Mouse (Mus musculus): ENCODE measurements at regions not wholly inside any gene's neighbourhood (a gene's known extent, or its start where the extent isn't known, plus 50 kb on each side); places are given as distances from the start of the nearest gene placed in this dataset.

GRCm38 (mm10) chr13:53913501-53913900 is 142.0 kb downstream of the Drd1 start:
- 0 out of 2 replicates have a peak, but pooled peaks cover 5% of the 10 kb centered on the region for H3K4me1 ChIP-seq (replicated peaks; ENCODE audit: control insufficient read depth, insufficient read depth, low read length)
- DNase-seq (ENCODE audit: low spot score) (no peak), ATAC-seq (replicated peaks; ENCODE audit: low FRiP score, low TSS enrichment, low read depth) (no peak)
- no peak overlapping the region for H3K27ac ChIP-seq (ENCODE audit: low read depth)
- no peaks in the 10 kb centered on the region for H3K36me3 ChIP-seq (ENCODE audit: control insufficient read depth, insufficient read depth, low read length)
- H3K4me3 ChIP-seq (ENCODE audit: low read depth, low read length): no peak overlapping the region
- H3K9ac ChIP-seq (ENCODE audit: low read length): no peak overlapping the region
- no peak overlapping the region for H3K4me2 ChIP-seq (ENCODE audit: low read length)
- 39% methylated on average over 10 of the region's 10 CpGs for WGBS
- H3K27me3 ChIP-seq (replicated peaks; ENCODE audit: control insufficient read depth, insufficient read depth, low read length): no peaks in the 10 kb centered on the region
- H3K9me3 ChIP-seq (ENCODE audit: control insufficient read depth, low read length): no peaks in the 10 kb centered on the region

- Histone ChIP-seq H3K27ac (ENCODE audit: low read depth) (no peak overlapping the region), H3K4me1 (replicated peaks; ENCODE audit: control insufficient read depth, insufficient read depth, low read length) (0 out of 2 replicates have a peak, but pooled peaks cover 5% of the 10 kb centered on the region), H3K9ac (ENCODE audit: low read length) (no peak overlapping the region), H3K9me3 (ENCODE audit: control insufficient read depth, low read length) (no peaks in the 10 kb centered on the region), H3K36me3 (ENCODE audit: control insufficient read depth, insufficient read depth, low read length) (no peaks in the 10 kb centered on the region), H3K27me3 (replicated peaks; ENCODE audit: control insufficient read depth, insufficient read depth, low read length) (no peaks in the 10 kb centered on the region), H3K4me3 (ENCODE audit: low read depth, low read length) (no peak overlapping the region), H3K4me2 (ENCODE audit: low read length) (no peak overlapping the region)
- ATAC-seq (replicated peaks; ENCODE audit: low FRiP score, low TSS enrichment, low read depth): no peak
- WGBS: 57% methylated on average over 3 of the region's 3 CpGs
- no peak for DNase-seq (ENCODE audit: low spot score)
Observed at GRCm38 (mm10) chr13:53911846-53912245, 143.7 kb downstream of the Drd1 start.

GRCm38 (mm10) chr13:53911261-53911660 is 144.2 kb downstream of the Drd1 start:
- 0 out of 2 replicates have a peak, but pooled peaks cover 5% of the 10 kb centered on the region for H3K4me1 ChIP-seq (replicated peaks; ENCODE audit: control insufficient read depth, insufficient read depth, low read length)
- DNase-seq (ENCODE audit: low spot score): no peak
- H3K27ac ChIP-seq (ENCODE audit: low read depth): no peak overlapping the region
- no peak overlapping the region for H3K4me2 ChIP-seq (ENCODE audit: low read length)
- H3K27me3 ChIP-seq (replicated peaks; ENCODE audit: control insufficient read depth, insufficient read depth, low read length): no peaks in the 10 kb centered on the region
- H3K9ac ChIP-seq (ENCODE audit: low read length): no peak overlapping the region
- H3K9me3 ChIP-seq (ENCODE audit: control insufficient read depth, low read length): no peaks in the 10 kb centered on the region
- 80% methylated on average over 8 of the region's 8 CpGs for WGBS
- H3K36me3 ChIP-seq (ENCODE audit: control insufficient read depth, insufficient read depth, low read length): no peaks in the 10 kb centered on the region
- H3K4me3 ChIP-seq (ENCODE audit: low read depth, low read length): no peak overlapping the region
- no peak for ATAC-seq (replicated peaks; ENCODE audit: low FRiP score, low TSS enrichment, low read depth)

- no peak for ATAC-seq (replicated peaks; ENCODE audit: low FRiP score, low TSS enrichment, low read depth)
- 0 out of 2 replicates have a peak, but pooled peaks cover 5% of the 10 kb centered on the region for H3K4me1 ChIP-seq (replicated peaks; ENCODE audit: control insufficient read depth, insufficient read depth, low read length)
- WGBS: 81% methylated on average over 4 of the region's 4 CpGs
- H3K9ac ChIP-seq (ENCODE audit: low read length): no peak overlapping the region
- no peak for DNase-seq (ENCODE audit: low spot score)
- no peak overlapping the region for H3K4me2 ChIP-seq (ENCODE audit: low read length)
- H3K27ac ChIP-seq (ENCODE audit: low read depth): no peak overlapping the region
- no peaks in the 10 kb centered on the region for H3K36me3 ChIP-seq (ENCODE audit: control insufficient read depth, insufficient read depth, low read length)
- no peaks in the 10 kb centered on the region for H3K9me3 ChIP-seq (ENCODE audit: control insufficient read depth, low read length)
- no peak overlapping the region for H3K4me3 ChIP-seq (ENCODE audit: low read depth, low read length)
- no peaks in the 10 kb centered on the region for H3K27me3 ChIP-seq (replicated peaks; ENCODE audit: control insufficient read depth, insufficient read depth, low read length)
Observed at GRCm38 (mm10) chr13:53910251-53910650, 145.3 kb downstream of the Drd1 start.

- no peak overlapping the region for H3K4me3 ChIP-seq (ENCODE audit: low read depth, low read length)
- H3K27me3 ChIP-seq (replicated peaks; ENCODE audit: control insufficient read depth, insufficient read depth, low read length): no peaks in the 10 kb centered on the region
- H3K27ac ChIP-seq (ENCODE audit: low read depth): no peak overlapping the region
- no peaks in the 10 kb centered on the region for H3K4me1 ChIP-seq (replicated peaks; ENCODE audit: control insufficient read depth, insufficient read depth, low read length)
- no peak overlapping the region for H3K4me2 ChIP-seq (ENCODE audit: low read length)
- 83% methylated on average over 8 of the region's 8 CpGs for WGBS
- H3K9me3 ChIP-seq (ENCODE audit: control insufficient read depth, low read length): no peaks in the 10 kb centered on the region
- H3K36me3 ChIP-seq (ENCODE audit: control insufficient read depth, insufficient read depth, low read length): no peaks in the 10 kb centered on the region
- ATAC-seq (replicated peaks; ENCODE audit: low FRiP score, low TSS enrichment, low read depth) (no peak), DNase-seq (ENCODE audit: low spot score) (no peak)
- H3K9ac ChIP-seq (ENCODE audit: low read length): no peak overlapping the region
Observed at GRCm38 (mm10) chr13:53904471-53904870, 151.0 kb downstream of the Drd1 start.

- Histone ChIP-seq H3K4me1 (replicated peaks; ENCODE audit: control insufficient read depth, insufficient read depth, low read length) (no peaks in the 10 kb centered on the region), H3K9ac (ENCODE audit: low read length) (no peak overlapping the region), H3K4me3 (ENCODE audit: low read depth, low read length) (no peak overlapping the region), H3K4me2 (ENCODE audit: low read length) (no peak overlapping the region), H3K9me3 (ENCODE audit: control insufficient read depth, low read length) (no peaks in the 10 kb centered on the region), H3K36me3 (ENCODE audit: control insufficient read depth, insufficient read depth, low read length) (no peaks in the 10 kb centered on the region), H3K27me3 (replicated peaks; ENCODE audit: control insufficient read depth, insufficient read depth, low read length) (no peaks in the 10 kb centered on the region), H3K27ac (ENCODE audit: low read depth) (no peak overlapping the region)
- DNase-seq (ENCODE audit: low spot score) (no peak), ATAC-seq (replicated peaks; ENCODE audit: low FRiP score, low TSS enrichment, low read depth) (no peak)
- 52% methylated on average over 7 of the region's 7 CpGs for WGBS
Observed at GRCm38 (mm10) chr13:53903626-53904025, 151.9 kb downstream of the Drd1 start.

GRCm38 (mm10) chr13:53902831-53903230 is 152.7 kb downstream of the Drd1 start:
- Histone ChIP-seq H3K4me2 (ENCODE audit: low read length) (no peak overlapping the region), H3K36me3 (ENCODE audit: control insufficient read depth, insufficient read depth, low read length) (no peaks in the 10 kb centered on the region), H3K4me3 (ENCODE audit: low read depth, low read length) (no peak overlapping the region), H3K27ac (ENCODE audit: low read depth) (no peak overlapping the region), H3K9me3 (ENCODE audit: control insufficient read depth, low read length) (no peaks in the 10 kb centered on the region), H3K27me3 (replicated peaks; ENCODE audit: control insufficient read depth, insufficient read depth, low read length) (no peaks in the 10 kb centered on the region), H3K9ac (ENCODE audit: low read length) (no peak overlapping the region), H3K4me1 (replicated peaks; ENCODE audit: control insufficient read depth, insufficient read depth, low read length) (no peaks in the 10 kb centered on the region)
- 88% methylated on average over 2 of the region's 2 CpGs for WGBS
- DNase-seq (ENCODE audit: low spot score): no peak
- ATAC-seq (replicated peaks; ENCODE audit: low FRiP score, low TSS enrichment, low read depth): no peak

- H3K9ac ChIP-seq (ENCODE audit: low read length): no peak overlapping the region
- ATAC-seq (replicated peaks; ENCODE audit: low FRiP score, low TSS enrichment, low read depth): no peak
- DNase-seq (ENCODE audit: low spot score): no peak
- H3K36me3 ChIP-seq (ENCODE audit: control insufficient read depth, insufficient read depth, low read length): no peaks in the 10 kb centered on the region
- peaks cover 3% of the 10 kb centered on the region; the same call in 1 of the 2 replicates for H3K9me3 ChIP-seq (ENCODE audit: control insufficient read depth, low read length)
- H3K27ac ChIP-seq (ENCODE audit: low read depth): no peak overlapping the region
- no peak overlapping the region for H3K4me2 ChIP-seq (ENCODE audit: low read length)
- WGBS: 75% methylated on average over 3 of the region's 3 CpGs
- no peaks in the 10 kb centered on the region for H3K4me1 ChIP-seq (replicated peaks; ENCODE audit: control insufficient read depth, insufficient read depth, low read length)
- no peaks in the 10 kb centered on the region for H3K27me3 ChIP-seq (replicated peaks; ENCODE audit: control insufficient read depth, insufficient read depth, low read length)
- no peak overlapping the region for H3K4me3 ChIP-seq (ENCODE audit: low read depth, low read length)
Observed at GRCm38 (mm10) chr13:53900406-53901025, 155.0 kb downstream of the Drd1 start.

- DNase-seq (ENCODE audit: low spot score) (no peak), ATAC-seq (replicated peaks; ENCODE audit: low FRiP score, low TSS enrichment, low read depth) (no peak)
- Histone ChIP-seq H3K9me3 (ENCODE audit: control insufficient read depth, low read length) (peaks cover 3% of the 10 kb centered on the region; the same call in 1 of the 2 replicates), H3K27ac (ENCODE audit: low read depth) (no peak overlapping the region), H3K36me3 (ENCODE audit: control insufficient read depth, insufficient read depth, low read length) (no peaks in the 10 kb centered on the region), H3K27me3 (replicated peaks; ENCODE audit: control insufficient read depth, insufficient read depth, low read length) (no peaks in the 10 kb centered on the region), H3K4me1 (replicated peaks; ENCODE audit: control insufficient read depth, insufficient read depth, low read length) (no peaks in the 10 kb centered on the region), H3K9ac (ENCODE audit: low read length) (no peak overlapping the region), H3K4me3 (ENCODE audit: low read depth, low read length) (no peak overlapping the region), H3K4me2 (ENCODE audit: low read length) (no peak overlapping the region)
- WGBS: 50% methylated on average over 10 of the region's 10 CpGs
Observed at GRCm38 (mm10) chr13:53898351-53898750, 157.2 kb downstream of the Drd1 start.
